Mouse (Mus musculus): ENCODE data around the gene Nck1. TPM values are rescaled to one million over a fixed set of nuclear protein-coding genes. Genes with fewer than 3 reads are reported as not detected.

Nck1 gene
- polyA plus RNA-seq, 1 experiment from 2014 or later = 51.9 TPM

GRCm38 (mm10) chr9:100546594-100546910 lies 618 bp upstream of the Nck1 start:
- 10% methylated on average over 9 of the region's 9 CpGs for WGBS
- Histone ChIP-seq H3K4me1 (replicated peaks; ENCODE audit: control insufficient read depth, insufficient read depth, low read length) (no peaks in the 10 kb centered on the region; the same call in 1 of the 2 replicates), H3K36me3 (ENCODE audit: control insufficient read depth, insufficient read depth, low read length) (no peaks in the 10 kb centered on the region), H3K9me3 (ENCODE audit: control insufficient read depth, low read length) (peaks cover 6% of the 10 kb centered on the region; the same call in 1 of the 2 replicates), H3K27me3 (replicated peaks; ENCODE audit: control insufficient read depth, insufficient read depth, low read length) (no peaks in the 10 kb centered on the region), H3K4me3 (ENCODE audit: low read depth, low read length) (peak overlapping the region; percentile 89), H3K27ac (ENCODE audit: low read depth, low read length) (peak overlapping the region; percentile 40), H3K9ac (ENCODE audit: low read depth, low read length) (peak overlapping the region; percentile 80), H3K4me2 (peak overlapping the region; percentile 76)
- ATAC-seq (replicated peaks; ENCODE audit: low FRiP score) = peak; percentile 41; the same call in 1 of the 2 replicates
- no peak for DNase-seq (ENCODE audit: low spot score)

- peak overlapping the region; percentile 89 for H3K4me3 ChIP-seq (ENCODE audit: low read depth, low read length)
- peak overlapping the region; percentile 85 for H3K4me2 ChIP-seq
- WGBS = 2% methylated on average over 38 of the region's 38 CpGs
- peak overlapping the region; percentile 87 for H3K27ac ChIP-seq (ENCODE audit: low read depth, low read length)
- DNase-seq (ENCODE audit: low spot score) (no peak), ATAC-seq (replicated peaks; ENCODE audit: low FRiP score) (no peak; the same call in 1 of the 2 replicates)
- no peaks in the 10 kb centered on the region for H3K36me3 ChIP-seq (ENCODE audit: control insufficient read depth, insufficient read depth, low read length)
- no peaks in the 10 kb centered on the region; the same call in 1 of the 2 replicates for H3K4me1 ChIP-seq (replicated peaks; ENCODE audit: control insufficient read depth, insufficient read depth, low read length)
- peaks cover 6% of the 10 kb centered on the region; the same call in 1 of the 2 replicates for H3K9me3 ChIP-seq (ENCODE audit: control insufficient read depth, low read length)
- H3K27me3 ChIP-seq (replicated peaks; ENCODE audit: control insufficient read depth, insufficient read depth, low read length) = no peaks in the 10 kb centered on the region
- H3K9ac ChIP-seq (ENCODE audit: low read depth, low read length) = peak overlapping the region; percentile 91
Observed at GRCm38 (mm10) chr9:100544948-100545714, 803 bp downstream of the Nck1 start.

- Histone ChIP-seq H3K27ac (ENCODE audit: low read depth, low read length) (no peak overlapping the region), H3K4me3 (ENCODE audit: low read depth, low read length) (no peak overlapping the region), H3K36me3 (ENCODE audit: control insufficient read depth, insufficient read depth, low read length) (no peaks in the 10 kb centered on the region), H3K9me3 (ENCODE audit: control insufficient read depth, low read length) (no peaks in the 10 kb centered on the region), H3K4me2 (no peak overlapping the region), H3K27me3 (replicated peaks; ENCODE audit: control insufficient read depth, insufficient read depth, low read length) (no peaks in the 10 kb centered on the region), H3K9ac (ENCODE audit: low read depth, low read length) (no peak overlapping the region), H3K4me1 (replicated peaks; ENCODE audit: control insufficient read depth, insufficient read depth, low read length) (peaks cover 12% of the 10 kb centered on the region)
- no peak for DNase-seq (ENCODE audit: low spot score)
- ATAC-seq (replicated peaks; ENCODE audit: low FRiP score) = peak; percentile 63
- WGBS = 78% methylated on average over 2 of the region's 2 CpGs
Observed at GRCm38 (mm10) chr9:100535618-100536262, 10.2 kb downstream of the Nck1 start.

GRCm38 (mm10) chr9:100534686-100535085 lies 11.2 kb downstream of the Nck1 start:
- Histone ChIP-seq H3K9me3 (ENCODE audit: control insufficient read depth, low read length) (no peaks in the 10 kb centered on the region), H3K36me3 (ENCODE audit: control insufficient read depth, insufficient read depth, low read length) (no peaks in the 10 kb centered on the region), H3K4me3 (ENCODE audit: low read depth, low read length) (no peak overlapping the region), H3K27me3 (replicated peaks; ENCODE audit: control insufficient read depth, insufficient read depth, low read length) (no peaks in the 10 kb centered on the region), H3K4me1 (replicated peaks; ENCODE audit: control insufficient read depth, insufficient read depth, low read length) (peaks cover 12% of the 10 kb centered on the region), H3K9ac (ENCODE audit: low read depth, low read length) (no peak overlapping the region), H3K27ac (ENCODE audit: low read depth, low read length) (no peak overlapping the region), H3K4me2 (no peak overlapping the region)
- DNase-seq (ENCODE audit: low spot score) (no peak), ATAC-seq (replicated peaks; ENCODE audit: low FRiP score) (no peak)
- WGBS = 68% methylated on average over 3 of the region's 3 CpGs

- 45% methylated on average over 3 of the region's 3 CpGs for WGBS
- DNase-seq (ENCODE audit: low spot score) (no peak), ATAC-seq (replicated peaks; ENCODE audit: low FRiP score) (peak; percentile 69)
- H3K9me3 ChIP-seq (ENCODE audit: control insufficient read depth, low read length) = no peaks in the 10 kb centered on the region; the same call in 1 of the 2 replicates
- peak overlapping the region; percentile 7; the same call in 1 of the 2 replicates for H3K4me2 ChIP-seq
- no peaks in the 10 kb centered on the region for H3K27me3 ChIP-seq (replicated peaks; ENCODE audit: control insufficient read depth, insufficient read depth, low read length)
- H3K36me3 ChIP-seq (ENCODE audit: control insufficient read depth, insufficient read depth, low read length) = 0 out of 2 replicates have a peak, but pooled peaks cover 2% of the 10 kb centered on the region
- H3K27ac ChIP-seq (ENCODE audit: low read depth, low read length) = peak overlapping the region; percentile 37; the same call in 1 of the 2 replicates
- peaks cover 12% of the 10 kb centered on the region for H3K4me1 ChIP-seq (replicated peaks; ENCODE audit: control insufficient read depth, insufficient read depth, low read length)
- no peak overlapping the region for H3K4me3 ChIP-seq (ENCODE audit: low read depth, low read length)
- no peak overlapping the region for H3K9ac ChIP-seq (ENCODE audit: low read depth, low read length)
Observed at GRCm38 (mm10) chr9:100532847-100533505, 13.0 kb downstream of the Nck1 start.

GRCm38 (mm10) chr9:100531296-100531695 lies 14.6 kb downstream of the Nck1 start:
- DNase-seq (ENCODE audit: low spot score) (no peak), ATAC-seq (replicated peaks; ENCODE audit: low FRiP score) (no peak)
- no peak overlapping the region for H3K9ac ChIP-seq (ENCODE audit: low read depth, low read length)
- WGBS = 61% methylated on average over 1 of the region's 1 CpGs
- H3K27ac ChIP-seq (ENCODE audit: low read depth, low read length) = no peak overlapping the region
- H3K36me3 ChIP-seq (ENCODE audit: control insufficient read depth, insufficient read depth, low read length) = 0 out of 2 replicates have a peak, but pooled peaks cover 2% of the 10 kb centered on the region
- peaks cover 12% of the 10 kb centered on the region for H3K4me1 ChIP-seq (replicated peaks; ENCODE audit: control insufficient read depth, insufficient read depth, low read length)
- no peaks in the 10 kb centered on the region for H3K27me3 ChIP-seq (replicated peaks; ENCODE audit: control insufficient read depth, insufficient read depth, low read length)
- H3K9me3 ChIP-seq (ENCODE audit: control insufficient read depth, low read length) = no peaks in the 10 kb centered on the region; the same call in 1 of the 2 replicates
- H3K4me2 ChIP-seq = no peak overlapping the region
- no peak overlapping the region for H3K4me3 ChIP-seq (ENCODE audit: low read depth, low read length)

GRCm38 (mm10) chr9:100525225-100525624 lies 20.7 kb downstream of the Nck1 start:
- 61% methylated on average over 2 of the region's 2 CpGs for WGBS
- no peak overlapping the region for H3K4me2 ChIP-seq
- H3K9ac ChIP-seq (ENCODE audit: low read depth, low read length) = no peak overlapping the region
- H3K27ac ChIP-seq (ENCODE audit: low read depth, low read length) = no peak overlapping the region
- no peaks in the 10 kb centered on the region; the same call in 1 of the 2 replicates for H3K9me3 ChIP-seq (ENCODE audit: control insufficient read depth, low read length)
- DNase-seq (ENCODE audit: low spot score) (no peak), ATAC-seq (replicated peaks; ENCODE audit: low FRiP score) (no peak)
- H3K27me3 ChIP-seq (replicated peaks; ENCODE audit: control insufficient read depth, insufficient read depth, low read length) = no peaks in the 10 kb centered on the region
- H3K4me3 ChIP-seq (ENCODE audit: low read depth, low read length) = no peak overlapping the region
- H3K4me1 ChIP-seq (replicated peaks; ENCODE audit: control insufficient read depth, insufficient read depth, low read length) = peaks cover 13% of the 10 kb centered on the region; the same call in 1 of the 2 replicates
- 0 out of 2 replicates have a peak, but pooled peaks cover 2% of the 10 kb centered on the region for H3K36me3 ChIP-seq (ENCODE audit: control insufficient read depth, insufficient read depth, low read length)

- ATAC-seq (replicated peaks; ENCODE audit: low FRiP score) = no peak
- no peaks in the 10 kb centered on the region for H3K36me3 ChIP-seq (ENCODE audit: control insufficient read depth, insufficient read depth, low read length)
- WGBS = 62% methylated on average over 2 of the region's 2 CpGs
Observed at GRCm38 (mm10) chr9:100522029-100522428, 23.9 kb downstream of the Nck1 start.

More at GRCm38 (mm10) chr9:100522029-100522428, 23.9 kb downstream of the Nck1 start:
- H3K4me2 ChIP-seq = no peak overlapping the region
- H3K27ac ChIP-seq (ENCODE audit: low read depth, low read length) = no peak overlapping the region
- no peaks in the 10 kb centered on the region for H3K27me3 ChIP-seq (replicated peaks; ENCODE audit: control insufficient read depth, insufficient read depth, low read length)
- H3K4me1 ChIP-seq (replicated peaks; ENCODE audit: control insufficient read depth, insufficient read depth, low read length) = peaks cover 13% of the 10 kb centered on the region; the same call in 1 of the 2 replicates
- H3K4me3 ChIP-seq (ENCODE audit: low read depth, low read length) = no peak overlapping the region
- DNase-seq (ENCODE audit: low spot score) = no peak
- no peak overlapping the region for H3K9ac ChIP-seq (ENCODE audit: low read depth, low read length)
- H3K9me3 ChIP-seq (ENCODE audit: control insufficient read depth, low read length) = no peaks in the 10 kb centered on the region
